Mouse (Mus musculus) adrenal gland, adult 18-20 months (tissue): ENCODE measurements at regions not wholly inside any gene's neighbourhood (a gene's known extent, or its start where the extent isn't known, plus 50 kb on each side); places are given as distances from the start of the nearest gene placed in this dataset.

ENCODE experiments used
- DNase-seq, 2 experiments: peaks; one replicate each; pipeline ENCODE4 v3.0.0; 2021 to 2022; ENCODE audit warnings: low spot score in 2 of 2

DNA sequence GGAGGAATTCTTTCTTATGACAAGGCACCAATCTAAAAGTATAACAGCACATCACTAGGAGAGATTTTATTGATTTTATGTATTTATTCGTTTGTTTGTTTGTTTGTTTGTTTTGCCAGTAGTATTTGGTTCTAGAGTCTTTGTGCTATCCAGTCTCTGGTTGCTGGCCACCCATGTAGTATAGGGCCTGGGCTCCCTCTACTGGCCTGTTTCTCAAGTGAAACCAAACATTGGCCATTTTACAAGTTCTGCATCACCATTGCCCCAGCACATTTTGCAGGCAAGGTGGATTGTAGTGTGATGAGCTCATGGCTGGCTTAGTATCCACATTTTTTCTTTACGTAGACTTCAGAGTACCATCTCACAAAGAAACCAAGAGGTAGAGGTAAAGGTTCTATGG is 376.9 kb upstream of the Luzp2 start:
- DNase-seq, result peak; percentile 25 to 38

DNA sequence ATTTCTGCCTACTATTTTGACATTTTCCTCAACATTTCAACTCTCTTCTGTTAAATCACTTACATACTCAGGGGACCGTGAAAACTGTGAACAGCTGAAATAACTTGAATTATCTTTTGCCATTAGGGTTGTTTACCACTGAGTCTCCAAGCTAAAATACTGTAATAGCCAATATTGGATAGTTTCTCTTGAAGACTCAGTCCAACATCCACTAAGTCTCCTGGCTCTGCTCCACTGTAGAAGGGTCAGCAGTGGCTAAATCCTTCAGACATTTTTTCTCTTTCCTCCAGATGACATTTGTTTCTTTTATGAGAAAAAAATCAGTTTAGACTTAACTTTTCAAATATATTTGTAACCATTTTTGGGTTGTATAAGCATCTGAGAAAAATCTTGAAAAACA is 344.0 kb upstream of the Luzp2 start:
- no peak for DNase-seq

DNA sequence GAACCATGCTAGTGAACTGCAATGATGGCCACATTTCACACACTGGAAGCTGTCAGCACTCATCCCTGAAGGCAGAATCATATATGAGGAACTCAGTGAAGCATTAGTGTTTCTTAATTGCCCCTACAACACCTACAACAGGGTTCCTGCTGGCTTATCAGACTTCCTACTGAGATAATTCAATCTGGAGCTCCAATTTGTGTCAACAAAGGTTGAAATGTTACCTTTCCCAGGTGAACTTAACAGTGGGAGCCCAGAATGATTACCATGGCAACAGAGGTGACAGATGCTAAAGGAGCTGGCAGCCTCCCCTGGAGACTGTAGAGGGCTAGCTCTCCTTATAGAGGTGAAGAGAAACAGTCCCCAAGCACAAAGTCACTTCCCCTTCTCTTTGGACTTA is 330.1 kb upstream of the Luzp2 start:
- no peak for DNase-seq

DNA sequence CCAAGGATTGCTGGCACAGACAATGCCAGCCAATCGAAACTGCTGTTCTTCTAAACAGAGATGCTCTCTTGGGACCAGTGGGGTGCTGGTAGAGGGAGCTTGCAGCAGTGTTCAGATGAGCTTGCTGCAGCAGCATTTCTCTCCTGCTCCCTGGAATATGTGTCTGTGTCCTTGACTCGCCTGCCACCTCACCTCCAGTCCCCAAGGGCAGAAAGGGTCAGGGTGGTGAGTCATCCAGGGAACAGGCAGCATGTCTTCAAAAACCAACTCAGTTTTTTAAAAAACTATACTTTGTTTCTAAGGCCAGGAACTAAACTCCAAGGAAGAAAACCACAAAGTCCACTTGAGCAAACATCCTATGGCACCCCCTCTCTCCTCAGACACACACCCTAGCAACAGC is 328.3 kb upstream of the Luzp2 start:
- peak in 1 of 2 experiments; percentile 8 for DNase-seq

DNA sequence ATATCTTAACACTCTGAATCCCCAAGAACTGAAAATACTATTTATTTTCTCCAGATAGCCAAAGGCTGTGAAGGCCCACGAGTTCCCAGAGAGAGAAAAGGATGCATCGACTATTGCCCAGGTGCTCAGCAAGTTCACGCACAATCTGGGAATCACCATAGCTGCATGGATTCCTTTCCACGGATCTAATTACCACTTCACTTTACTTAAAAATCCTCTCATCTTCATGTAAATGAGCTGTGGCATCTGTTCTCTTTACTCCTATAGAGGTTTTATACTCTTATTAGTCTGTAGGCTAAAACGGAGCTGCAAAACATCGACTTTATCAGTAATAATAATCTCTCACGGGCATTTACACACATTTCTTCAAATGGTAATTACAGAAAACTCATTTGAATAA is 299.6 kb upstream of the Luzp2 start:
- DNase-seq, result no peak

DNA sequence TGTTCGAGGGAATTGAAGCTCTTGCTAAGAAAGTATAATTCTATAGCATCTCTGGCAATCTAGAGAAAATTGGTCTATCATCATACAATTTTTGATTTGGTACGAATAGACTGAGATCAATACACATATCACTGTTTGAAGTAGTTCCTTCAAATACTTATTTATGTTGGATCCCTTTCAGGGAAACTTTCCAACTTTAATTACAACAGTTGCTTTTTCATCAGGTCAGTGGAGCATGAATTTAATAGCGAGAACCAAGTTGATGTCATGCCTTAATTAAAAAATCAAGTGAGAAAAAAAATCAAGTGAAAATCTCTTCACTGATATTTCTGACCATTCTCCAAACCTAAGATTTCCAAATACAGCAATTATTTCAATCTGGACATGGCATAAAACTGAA is 277.9 kb upstream of the Luzp2 start:
- DNase-seq, result no peak

DNA sequence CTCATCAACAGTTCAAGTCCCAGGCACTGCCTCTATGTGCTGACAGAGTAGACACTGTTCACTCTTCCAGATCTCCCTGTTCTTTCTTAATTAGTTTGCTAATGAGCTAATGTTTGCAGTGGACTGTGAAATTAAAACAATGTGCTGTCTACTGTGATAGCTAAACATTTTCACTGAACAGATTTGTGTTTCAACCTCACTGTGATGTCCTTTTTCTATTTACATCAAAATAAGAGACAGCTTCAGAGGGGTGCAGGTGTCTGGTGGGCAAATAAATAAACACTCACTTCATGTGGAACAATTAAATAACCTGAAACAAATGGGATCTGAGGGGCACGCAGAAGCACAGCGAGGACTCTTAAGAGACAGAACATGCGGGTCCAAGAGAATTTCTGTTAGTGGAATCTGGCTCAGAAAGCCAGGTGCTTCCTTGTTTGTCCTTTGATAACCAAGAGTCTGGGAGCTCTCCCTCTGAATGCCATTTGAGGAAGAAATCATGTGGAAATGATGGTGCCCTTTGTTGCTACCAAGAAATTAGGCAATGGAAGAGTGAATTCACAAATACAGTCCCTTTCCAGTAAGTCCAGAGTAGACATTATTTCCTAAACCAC is 269.6 kb upstream of the Luzp2 start:
- no peak for DNase-seq

DNA sequence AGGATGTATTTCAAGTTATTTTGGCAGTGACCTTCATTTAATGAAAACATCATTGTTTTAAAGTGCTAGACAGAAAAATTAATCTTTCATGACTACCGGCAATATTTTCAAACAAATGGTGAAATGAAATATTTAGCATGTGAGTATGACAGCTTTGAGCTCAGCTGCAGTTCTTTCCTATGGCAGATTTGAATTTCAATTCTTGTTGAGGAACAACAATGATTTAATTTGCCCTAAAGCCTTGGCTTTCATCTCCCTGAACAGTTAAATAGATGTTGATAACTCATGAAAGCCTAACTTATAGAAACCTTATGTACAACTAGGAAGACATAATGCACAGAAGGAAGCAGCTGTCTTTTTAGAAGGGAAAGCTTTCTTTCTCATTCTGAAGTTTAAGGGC is 235.5 kb upstream of the Luzp2 start:
- DNase-seq, result no peak

DNA sequence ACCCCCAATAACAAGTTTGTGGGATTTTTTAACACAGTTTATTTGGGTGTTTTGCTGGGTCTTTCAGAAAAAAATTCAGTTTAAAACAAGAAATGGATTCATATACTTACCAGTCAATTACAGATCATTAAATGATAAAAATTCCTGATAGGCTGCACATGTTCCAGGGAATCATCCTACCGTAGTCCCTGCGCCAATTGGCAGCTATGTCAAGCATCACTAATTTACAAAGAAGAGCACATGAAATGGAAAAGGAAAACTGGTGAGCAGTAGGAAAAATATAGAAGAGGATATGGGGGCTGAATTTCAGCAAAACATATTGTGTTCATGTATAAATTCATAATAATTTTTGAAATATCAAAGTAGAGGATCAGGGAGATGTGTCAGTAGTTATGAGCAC is 212.9 kb upstream of the Luzp2 start:
- DNase-seq, result no peak

DNA sequence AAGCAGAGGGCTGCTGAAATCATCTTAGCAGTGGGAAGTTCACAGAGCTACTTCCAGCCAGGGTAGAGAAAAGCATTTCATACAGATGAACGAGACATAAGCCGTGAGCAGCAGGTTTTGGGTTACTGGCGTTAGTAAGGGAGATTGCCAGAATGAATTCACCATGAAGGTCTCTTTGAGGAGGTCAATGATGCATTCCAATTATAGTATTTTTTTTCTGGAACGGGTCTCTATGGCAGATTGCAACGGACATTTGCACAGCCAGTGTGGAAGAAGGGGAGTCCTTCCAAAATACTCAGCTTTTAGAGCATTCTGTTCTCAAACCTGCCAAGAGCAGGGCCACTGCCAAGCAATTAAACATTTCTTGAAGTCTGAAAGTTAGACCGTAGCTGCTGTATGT is 201.4 kb upstream of the Luzp2 start:
- no peak for DNase-seq

DNA sequence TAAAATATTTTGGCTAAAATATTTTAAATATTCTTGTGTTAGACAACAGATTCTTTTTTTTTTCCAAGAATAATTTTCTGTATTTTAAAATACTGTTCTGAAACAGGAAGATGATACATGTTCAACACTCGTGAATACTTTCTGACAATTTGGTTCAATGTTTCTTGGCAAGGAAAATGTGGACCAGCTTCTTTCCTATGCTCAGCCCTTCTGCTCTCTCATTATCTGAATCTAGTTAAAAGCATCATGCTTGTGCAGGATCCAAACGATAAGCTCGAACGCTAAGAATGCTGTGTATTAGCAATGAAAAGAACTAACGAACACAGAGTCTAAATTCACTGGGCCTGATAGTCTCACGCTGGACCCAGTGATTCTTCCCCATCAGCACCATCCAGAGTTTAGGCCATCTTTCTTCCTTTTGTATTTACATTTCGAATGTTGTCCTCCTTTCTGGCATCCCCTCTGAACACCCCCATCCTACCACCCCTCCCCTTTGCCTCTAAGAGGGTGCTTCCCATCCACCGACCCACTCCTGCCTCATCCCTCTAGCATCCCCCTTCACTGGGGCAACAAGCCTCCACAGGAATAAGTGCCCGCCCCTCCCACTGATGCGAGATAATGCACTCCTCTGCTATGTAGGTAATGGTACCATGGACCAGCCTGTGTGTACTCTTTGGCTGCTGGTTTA is 200.8 kb upstream of the Luzp2 start:
- DNase-seq, result no peak

DNA sequence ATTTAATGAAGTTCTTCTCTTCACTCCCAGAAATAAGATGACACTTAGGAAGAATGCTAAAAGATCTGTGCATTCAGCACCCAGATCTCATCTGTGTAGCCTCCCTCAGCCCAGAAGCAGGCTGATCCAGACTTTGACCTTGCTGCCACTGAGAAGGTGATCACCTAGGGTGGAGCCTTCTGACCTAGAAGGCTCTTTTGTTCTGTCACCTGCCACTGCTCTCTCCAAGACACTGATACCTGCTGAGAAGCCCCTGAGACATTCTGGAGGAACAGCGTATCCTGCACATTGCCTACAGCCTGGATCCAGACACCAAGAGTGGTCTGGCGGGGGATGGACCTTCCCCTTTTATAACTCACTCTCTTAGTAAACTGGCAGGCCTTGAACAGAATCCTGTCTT is 190.0 kb upstream of the Luzp2 start:
- no peak for DNase-seq

DNA sequence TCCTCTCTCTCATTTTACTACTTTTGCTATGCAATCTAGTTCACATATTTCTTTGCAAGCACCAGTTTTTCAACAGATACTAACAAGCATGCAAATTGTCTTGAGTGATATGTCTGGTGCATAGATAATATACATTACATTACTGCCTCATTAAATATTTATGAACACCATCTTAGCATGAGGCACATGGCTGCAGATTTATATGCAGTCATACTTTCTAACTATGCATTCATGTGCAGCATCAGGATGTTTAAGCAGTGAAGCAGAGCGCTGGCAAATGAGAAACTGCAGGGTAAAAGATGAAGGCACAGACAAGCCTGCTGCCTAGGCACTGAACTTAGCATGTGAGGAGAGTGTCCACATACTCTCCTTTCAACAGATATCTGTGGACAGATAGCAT is 186.3 kb upstream of the Luzp2 start:
- no peak for DNase-seq
